Mouse (Mus musculus) megakaryocyte progenitor cell, adult 5-6 weeks (primary cell): ENCODE data around the gene Nxf7. TPM values are rescaled to one million over a fixed set of nuclear protein-coding genes. Genes with fewer than 3 reads are reported as not detected.
"Not testable (repeated sequence)": the region's sequence is repeated elsewhere in the genome, so short reads cannot be mapped to it uniquely, and the experiment has no call there.

Experiments
- ATAC-seq: replicated peaks from 2 replicates; pipeline ENCODE4 v1.8.0; 2016; ENCODE audit warnings: mild to moderate bottlenecking, moderate TSS enrichment, inconsistent platforms; ENCODE audit not compliant: poor library complexity
- total RNA-seq, 2 experiments: library from RNA; stranded (forward) in 1 of 2; stranded (reverse) in 1 of 2; fragments of 157-497, 149-512 nt in 1 of 2; fragments of 200-1000 nt in 1 of 2; gene quantifications; 2 replicates each; pipeline versions ENCODE4 v1.2.3 to v1.2.4; 2015 to 2017

The Nxf7 gene
- total RNA-seq (2015) (0.66 and 1.0 TPM in 2 replicates), total RNA-seq (2017) (1.0 TPM in 1 of 2 replicates, not detected in the other)

DNA sequence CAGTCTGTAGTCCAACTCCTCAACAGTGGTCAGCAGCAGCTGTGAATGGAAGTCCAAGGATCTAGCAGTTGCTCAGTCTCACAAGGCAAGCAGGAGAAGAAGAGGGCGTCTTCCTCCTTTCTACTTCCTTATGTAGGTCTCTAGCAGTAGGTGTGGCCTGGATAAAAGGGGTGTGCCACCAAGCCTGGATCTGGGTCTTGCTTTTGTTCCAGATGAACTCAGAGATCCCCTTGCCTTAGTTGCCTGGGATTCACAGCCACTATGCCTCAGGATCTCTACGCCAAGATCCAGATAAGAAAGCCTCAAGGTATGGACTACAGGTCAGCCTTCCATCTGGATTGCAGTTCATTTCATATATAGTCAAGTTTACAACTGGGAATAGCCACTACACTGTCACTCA, at the start of gene Nxf7:
Gene Nxf7, minus strand, starts transcription at position 101 of the 400 bp plus-strand sequence.
- no peak for ATAC-seq

DNA sequence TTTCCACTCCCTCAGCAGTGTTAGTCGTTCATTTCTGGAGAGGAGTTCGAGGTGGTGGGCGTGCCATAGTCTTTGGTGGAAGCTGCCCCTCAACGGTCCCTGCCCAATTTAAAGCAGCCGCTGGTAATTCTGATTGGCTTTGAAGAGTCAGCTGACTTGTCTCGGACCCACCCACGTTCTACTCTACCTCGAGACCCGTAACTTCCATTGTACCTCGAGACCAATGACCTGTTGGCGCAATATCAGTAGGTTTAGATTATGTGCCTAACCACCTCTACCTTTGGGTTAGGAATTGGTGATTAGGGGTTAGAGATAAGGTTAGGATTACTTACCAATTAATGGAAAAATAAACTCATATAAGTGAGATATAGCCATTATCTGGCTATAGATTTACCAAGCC, 29.0 kb upstream of the Nxf7 start, which contains the start of gene Prame:
Gene Prame, minus strand, starts transcription at position 101 of the 400 bp plus-strand sequence.
- no peak for ATAC-seq

DNA sequence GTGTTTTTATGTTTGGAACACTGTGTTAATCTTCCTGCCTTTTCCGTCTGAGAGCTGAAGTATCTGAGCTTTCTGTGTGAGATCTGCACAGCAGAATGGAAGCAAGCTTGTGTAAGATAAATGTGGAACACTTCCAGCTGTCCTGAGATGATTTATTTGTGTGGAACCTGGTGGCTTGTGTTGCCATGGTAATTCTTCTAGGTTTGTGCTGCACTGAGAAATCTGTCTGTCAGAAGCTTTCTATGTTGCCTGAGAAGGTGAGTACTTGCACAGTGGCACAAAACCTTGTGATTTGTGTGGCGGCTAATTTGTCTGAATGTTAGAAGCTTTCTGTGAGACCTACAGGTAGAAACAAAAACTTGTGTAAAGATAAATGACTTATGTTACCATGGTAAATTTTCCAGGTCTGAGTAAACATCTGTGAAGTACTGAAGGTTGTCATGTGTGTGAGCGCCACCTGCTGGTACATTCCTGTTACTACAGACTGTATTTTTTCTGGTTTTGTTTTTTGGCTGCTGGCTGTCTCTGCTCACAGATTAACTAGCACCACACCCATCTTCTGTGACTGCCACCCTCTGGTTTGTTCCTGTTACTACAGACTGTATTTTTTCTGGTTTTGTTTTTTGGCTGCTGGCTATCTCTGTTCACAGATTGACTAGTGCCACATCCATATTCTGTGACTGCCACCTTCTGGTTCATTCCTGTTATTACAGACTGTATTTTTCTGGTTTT, 2.9 kb upstream of the Nxf7 start:
- ATAC-seq = peak; percentile 97

DNA sequence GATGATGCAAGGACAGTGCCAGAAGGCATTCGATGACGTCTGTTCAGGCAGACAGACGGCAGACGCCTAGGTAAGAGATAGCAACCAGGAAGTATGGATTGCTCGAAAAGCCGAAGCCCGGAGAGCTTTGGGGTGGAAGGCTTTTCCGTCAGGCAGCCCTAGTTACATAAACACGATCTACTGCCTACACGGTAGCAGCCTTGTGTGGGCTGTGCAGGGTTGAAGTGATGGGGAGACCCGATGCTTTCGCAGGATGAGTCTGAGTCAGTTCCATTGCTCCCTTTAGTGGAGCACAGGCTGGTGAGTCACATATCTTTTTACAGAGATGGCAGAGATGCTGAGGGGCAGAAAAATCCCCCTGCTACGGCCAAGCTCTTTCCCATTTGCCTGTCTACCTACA, 481 bp downstream of the Nxf7 start:
- no peak for ATAC-seq

DNA sequence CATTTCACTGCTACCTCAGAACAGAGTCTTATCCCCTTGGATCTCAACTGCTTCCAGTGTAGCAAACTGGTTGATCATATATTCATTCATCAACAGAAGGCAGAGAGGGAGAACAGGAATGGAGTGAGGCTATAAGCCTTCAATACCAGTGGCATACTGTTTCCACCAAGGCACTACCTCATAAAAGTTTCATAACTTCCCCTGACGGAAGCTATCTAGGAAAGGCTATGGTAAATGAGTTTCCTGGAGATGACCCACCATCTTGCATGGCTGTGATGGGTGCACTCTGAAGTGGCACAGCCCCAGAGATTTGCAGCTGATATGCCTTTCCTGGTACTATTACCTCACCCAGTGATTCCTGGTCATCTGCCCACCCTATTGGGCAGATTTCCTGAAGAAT, 22.2 kb downstream of the Nxf7 start:
- peak; percentile 52; the same call in 1 of the 2 replicates for ATAC-seq

DNA sequence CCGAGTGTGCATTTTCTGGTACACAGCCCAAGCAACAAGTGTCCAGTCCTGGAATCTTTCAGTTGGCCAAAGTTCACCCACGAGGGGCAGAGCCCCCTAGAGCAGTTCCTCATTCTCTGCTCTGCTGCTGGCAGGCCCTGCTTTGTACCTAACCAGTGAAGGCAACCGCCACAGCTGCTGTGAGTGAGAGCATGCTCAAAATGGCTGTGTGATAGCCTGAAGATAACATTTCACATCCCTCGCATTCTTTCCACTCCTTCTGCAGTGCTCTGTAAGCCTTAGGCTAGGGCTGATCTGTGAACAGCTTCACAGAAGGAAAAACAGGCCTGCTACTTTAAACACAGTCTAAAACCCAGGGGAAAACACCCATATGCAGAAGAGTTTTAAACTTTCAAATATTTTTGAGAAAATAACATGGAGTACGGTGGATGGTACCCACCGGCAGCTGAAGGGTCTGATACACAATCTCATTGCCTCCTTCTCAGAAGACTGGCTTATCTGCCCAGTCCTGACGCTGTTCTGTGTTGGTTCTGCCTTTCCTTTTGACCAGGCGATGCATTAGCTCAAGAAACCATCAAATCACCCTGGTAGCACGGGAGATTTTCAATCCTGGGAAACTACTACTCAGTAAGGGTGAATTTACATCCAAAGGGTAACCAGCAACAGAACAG, 23.5 kb downstream of the Nxf7 start:
- ATAC-seq = peak; percentile 62

DNA sequence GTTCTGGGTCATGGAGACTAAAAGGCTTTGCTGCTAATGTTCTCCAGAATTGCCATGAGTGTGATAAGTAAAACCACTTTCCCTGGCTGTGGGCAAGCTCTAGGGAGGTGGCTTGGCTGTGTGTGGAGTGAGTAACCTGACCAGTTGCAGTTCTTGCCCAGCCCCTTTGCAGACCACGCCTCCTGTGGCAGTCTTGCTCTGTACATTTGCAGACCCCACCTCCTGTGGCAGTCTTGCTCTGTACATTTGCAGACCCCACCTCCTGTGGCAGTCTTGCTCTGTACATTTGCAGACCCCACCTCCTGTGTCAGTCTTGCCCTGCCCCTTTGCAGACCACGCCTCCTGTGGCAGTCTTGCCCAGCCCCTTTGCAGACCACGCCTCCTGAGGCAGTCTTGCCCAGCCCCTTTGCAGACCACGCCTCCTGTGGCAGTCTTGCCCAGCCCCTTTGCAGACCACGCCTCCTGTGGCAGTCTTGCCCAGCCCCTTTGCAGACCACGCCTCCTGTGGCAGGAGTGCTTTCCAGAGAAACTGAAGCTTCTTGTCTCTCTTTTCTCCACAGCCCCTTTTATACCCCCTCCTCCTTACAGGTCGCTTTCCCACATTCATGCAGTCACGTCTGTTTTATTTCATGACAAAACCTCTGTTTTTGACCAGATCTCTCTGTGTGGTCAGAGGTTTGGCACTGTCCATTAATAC, 24.2 kb downstream of the Nxf7 start:
- peak; percentile 55 for ATAC-seq

DNA sequence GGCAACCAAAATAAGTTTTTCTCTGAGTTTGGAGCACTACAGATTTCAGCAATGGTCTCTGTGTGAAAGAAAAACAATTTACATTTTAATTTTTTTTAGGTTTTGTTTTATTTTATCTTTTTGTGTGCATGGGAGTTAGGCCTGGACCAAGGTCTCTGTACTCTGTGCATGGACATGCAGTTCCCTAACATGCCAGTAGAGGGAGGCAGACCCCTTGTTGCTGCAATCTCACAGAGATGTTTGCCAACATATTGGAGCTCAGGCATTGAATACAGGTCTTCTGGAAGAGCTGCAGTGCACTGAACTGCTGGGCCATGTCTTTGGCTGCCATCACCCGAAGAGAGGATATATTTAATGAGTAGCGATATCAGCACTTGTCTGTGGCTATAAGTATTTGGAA, 29.1 kb downstream of the Nxf7 start:
- peak; percentile 91 for ATAC-seq

DNA sequence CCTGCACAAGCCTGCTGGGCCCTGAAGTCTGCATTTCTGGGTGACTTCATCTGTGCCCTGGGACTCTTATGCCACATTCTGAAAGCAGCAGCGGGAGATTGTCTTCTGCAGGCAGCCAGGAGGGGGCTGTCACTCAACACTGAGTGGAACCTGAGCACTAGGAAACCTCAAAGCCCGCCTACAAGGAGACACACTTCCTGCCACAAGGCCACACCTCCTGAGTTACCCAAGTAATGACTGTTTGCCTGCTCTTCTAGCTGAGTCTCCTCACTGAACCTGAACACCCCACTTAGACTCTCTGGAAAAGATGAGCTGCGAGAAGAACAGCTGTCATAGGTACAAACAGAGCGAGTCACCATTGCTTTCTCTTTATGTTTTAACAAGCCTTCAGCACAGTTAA, 33.6 kb downstream of the Nxf7 start:
- ATAC-seq = peak; percentile 62; the same call in 1 of the 2 replicates

DNA sequence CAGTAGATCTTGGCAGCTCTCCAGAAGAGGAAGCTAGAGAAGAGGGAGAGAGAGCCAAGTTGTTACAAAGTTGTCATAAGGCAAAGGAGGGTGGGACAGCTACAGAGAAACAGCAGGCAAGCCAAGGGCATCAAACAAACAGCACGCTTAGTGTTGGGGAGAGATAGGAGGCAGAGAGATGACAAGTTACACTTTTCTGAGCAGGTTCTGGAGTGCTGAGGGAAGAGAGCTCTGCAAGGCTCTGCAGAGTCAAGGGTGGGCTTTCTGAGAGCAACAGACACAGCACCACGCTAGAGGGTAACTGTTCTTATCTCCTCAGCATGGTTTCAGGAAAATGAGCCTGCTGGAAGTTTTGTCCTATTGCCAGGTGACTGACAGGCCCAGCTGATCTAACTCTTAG, 35.7 kb downstream of the Nxf7 start:
- ATAC-seq = 0 out of 2 replicates have a peak, but pooled peaks have one; percentile 9

DNA sequence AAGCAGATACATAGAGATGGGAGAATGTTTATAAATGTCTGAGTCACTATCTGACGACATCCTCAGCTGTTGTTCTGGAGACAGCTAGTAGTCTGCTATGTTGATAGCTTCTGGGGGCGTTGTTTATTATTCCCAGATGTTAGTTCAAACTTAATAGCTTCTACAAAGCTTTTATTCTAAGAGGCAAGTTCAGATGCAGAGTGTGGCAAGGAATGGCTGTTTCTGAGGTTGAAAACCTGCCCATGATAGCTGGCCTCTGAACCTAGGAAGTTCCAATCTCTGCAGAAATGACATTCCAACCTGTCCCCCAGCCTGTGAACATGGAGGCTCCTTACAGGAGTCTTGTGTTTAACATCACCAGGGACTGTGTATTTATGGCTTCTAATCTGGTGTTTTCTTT, 36.9 kb downstream of the Nxf7 start:
- ATAC-seq = not testable (repeated sequence)

DNA sequence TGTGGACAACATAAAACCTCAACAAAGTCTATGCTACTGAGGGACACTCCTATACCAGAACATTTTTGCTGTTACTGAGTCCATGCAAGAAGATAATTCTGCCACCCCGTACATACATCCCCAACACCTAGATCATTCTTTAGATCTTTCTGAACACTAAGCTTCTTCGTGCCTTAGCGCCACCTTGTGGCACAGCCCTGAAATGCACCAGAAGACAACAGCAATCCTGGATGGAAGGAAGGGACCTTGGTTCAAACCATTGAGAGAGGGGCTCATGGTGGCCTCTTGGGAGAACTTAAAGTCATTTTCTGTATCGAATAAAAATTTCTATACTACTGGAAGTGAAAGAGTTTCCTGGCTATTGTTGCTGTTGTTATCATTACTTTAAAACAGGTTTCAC, 37.6 kb downstream of the Nxf7 start:
- peak; percentile 68 for ATAC-seq

DNA sequence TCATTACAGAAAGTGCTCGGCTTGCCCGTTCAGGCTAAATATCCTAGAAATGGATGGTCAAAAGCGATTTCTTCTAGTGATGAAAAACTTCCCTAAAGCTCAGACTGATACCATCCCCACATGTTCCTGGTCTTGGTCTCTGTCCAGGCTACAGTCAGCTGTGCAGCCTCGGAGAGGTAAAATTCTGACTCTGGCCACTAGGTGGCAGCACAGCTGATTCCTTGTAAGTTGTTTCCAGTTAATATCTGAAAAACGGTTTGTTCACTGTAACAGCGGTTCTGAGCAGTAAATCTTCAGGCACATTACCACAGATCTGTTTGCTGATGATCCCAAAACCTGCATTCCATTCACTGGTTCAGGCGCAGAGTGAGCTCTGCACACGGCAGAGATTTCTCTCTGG, 38.9 kb downstream of the Nxf7 start:
- ATAC-seq = 0 out of 2 replicates have a peak, but pooled peaks have one; percentile 48

Other genes starting within 250 kb of the Nxf7 start
- gene Gm5128, start 225.5 kb downstream of the Nxf7 start, total RNA-seq (2015) = 0.07 TPM in 1 of 2 replicates, not detected in the other
- gene Gm5128, start 225.5 kb downstream of the Nxf7 start, total RNA-seq (2017) = 0.33 TPM in 1 of 2 replicates, not detected in the other
- not detected in 2 replicates for gene Gm7903, start 164.9 kb downstream of the Nxf7 start, total RNA-seq (2015)
- 0.30 TPM in 1 of 2 replicates, not detected in the other for gene Gm7903, start 164.9 kb downstream of the Nxf7 start, total RNA-seq (2017)
- gene AV320801, start 104.2 kb downstream of the Nxf7 start, total RNA-seq (2015) = not detected in 2 replicates
- not detected in 2 replicates for gene AV320801, start 104.2 kb downstream of the Nxf7 start, total RNA-seq (2017)
- not detected in 2 replicates for gene Prame, start 28.9 kb upstream of the Nxf7 start, total RNA-seq (2015)
- gene Prame, start 28.9 kb upstream of the Nxf7 start, total RNA-seq (2017) = not detected in 2 replicates
- gene Tcp11x2, start 95.0 kb upstream of the Nxf7 start, total RNA-seq (2015) = not detected in 2 replicates
- gene Tcp11x2, start 95.0 kb upstream of the Nxf7 start, total RNA-seq (2017) = not detected in 2 replicates
- gene Tmsb15a, start 126.5 kb upstream of the Nxf7 start, total RNA-seq (2015) = not detected in 2 replicates
- gene Tmsb15a, start 126.5 kb upstream of the Nxf7 start, total RNA-seq (2017) = not detected in 2 replicates
- 10.7 and 11.3 TPM in 2 replicates for gene Armcx5, start 144.0 kb upstream of the Nxf7 start, total RNA-seq (2015)
- gene Armcx5, start 144.0 kb upstream of the Nxf7 start, total RNA-seq (2017) = 6.7 and 7.6 TPM in 2 replicates
- 13.5 and 19.9 TPM in 2 replicates for gene Gprasp1, start 144.0 kb upstream of the Nxf7 start, total RNA-seq (2015)
- gene Gprasp1, start 144.0 kb upstream of the Nxf7 start, total RNA-seq (2017) = 21.0 and 32.2 TPM in 2 replicates
- 23.0 and 26.4 TPM in 2 replicates for gene Bhlhb9, start 198.8 kb upstream of the Nxf7 start, total RNA-seq (2015)
- 27.8 and 30.1 TPM in 2 replicates for gene Bhlhb9, start 198.8 kb upstream of the Nxf7 start, total RNA-seq (2017)
- 0.74 TPM in 1 of 2 replicates, not detected in the other for gene Gprasp2, start 240.3 kb upstream of the Nxf7 start, total RNA-seq (2015)
- gene Gprasp2, start 240.3 kb upstream of the Nxf7 start, total RNA-seq (2017) = 0.17 and 0.98 TPM in 2 replicates